Mouse (Mus musculus) heart, adult 2 months (tissue): ENCODE measurements around the gene Sprn.

Experiments used
- CTCF ChIP-seq: fragments of 200-600 bp; IDR thresholded peaks from 2 replicates; pipeline ENCODE4 v1.8.1; 2022; ENCODE audit warnings: antibody characterized with exemption, mild to moderate bottlenecking, moderate library complexity
- EP300 ChIP-seq: fragments of 200-500 bp; IDR thresholded peaks from 2 replicates; pipeline ENCODE4 v1.6.1; 2011; ENCODE audit warnings: low read depth, low read length, control low read depth; ENCODE audit not compliant: insufficient read depth
- POLR2A ChIP-seq: fragments of 200-500 bp; IDR thresholded peaks from 2 replicates; pipeline ENCODE4 v1.6.1; 2011; ENCODE audit warnings: mild to moderate bottlenecking, low read depth, low read length, control low read depth; ENCODE audit not compliant: insufficient read depth

DNA sequence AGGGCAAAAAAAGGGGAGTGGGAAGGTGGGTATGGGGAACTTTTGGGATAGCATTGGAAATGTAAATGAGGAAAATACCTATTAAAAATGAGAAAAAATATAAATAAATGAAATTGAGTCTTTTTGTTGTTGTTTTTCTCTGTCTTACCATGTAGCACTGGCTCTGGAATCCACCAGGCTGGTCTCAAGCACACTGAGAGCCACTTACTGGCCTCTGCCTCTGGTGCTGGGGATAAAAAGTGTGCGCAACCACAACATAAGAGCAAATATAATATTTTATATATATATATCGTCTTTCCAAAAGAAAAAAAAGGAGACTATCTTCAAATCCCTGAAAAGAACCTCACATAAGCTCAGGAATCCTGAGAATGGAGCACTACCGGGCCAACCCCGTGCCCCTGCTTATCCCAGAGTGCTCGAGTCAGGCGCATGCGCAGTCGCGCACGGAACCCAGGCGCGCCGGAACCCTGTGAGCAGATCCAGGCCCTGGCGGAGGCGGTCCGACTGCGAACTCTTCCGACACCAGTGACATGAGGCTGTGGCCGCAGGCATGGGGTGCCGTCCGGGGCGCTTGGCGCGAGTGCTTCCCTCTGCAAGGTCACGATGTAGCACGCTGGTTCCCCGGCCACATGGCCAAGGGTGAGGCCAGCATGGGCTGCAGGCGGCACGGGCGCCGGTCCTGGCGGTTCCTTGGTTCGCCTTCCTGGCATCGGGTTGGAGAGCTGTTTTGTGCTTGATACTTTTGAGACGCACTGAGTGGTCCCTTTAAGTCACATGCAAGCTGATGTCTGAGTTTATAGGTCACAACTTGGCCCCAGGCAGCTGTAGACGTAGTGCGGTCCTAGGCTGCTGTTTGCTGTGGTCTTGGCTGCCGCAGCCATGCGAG lies 17.3 kb downstream of the Sprn start, which contains the start of gene Mtg1:
- TF ChIP-seq CTCF (peak; percentile 21), EP300 (peak; percentile 65), POLR2A (peak; percentile 72)
